Mouse (Mus musculus): ENCODE results near the gene 2210011C24Rik. TPM values are rescaled to one million over a fixed set of nuclear protein-coding genes. Genes with fewer than 3 reads are reported as not detected.

The 2210011C24Rik gene
- 4.6 and 7.8 TPM in 2 replicates for polyA plus RNA-seq (2012; rRNA removed)

DNA sequence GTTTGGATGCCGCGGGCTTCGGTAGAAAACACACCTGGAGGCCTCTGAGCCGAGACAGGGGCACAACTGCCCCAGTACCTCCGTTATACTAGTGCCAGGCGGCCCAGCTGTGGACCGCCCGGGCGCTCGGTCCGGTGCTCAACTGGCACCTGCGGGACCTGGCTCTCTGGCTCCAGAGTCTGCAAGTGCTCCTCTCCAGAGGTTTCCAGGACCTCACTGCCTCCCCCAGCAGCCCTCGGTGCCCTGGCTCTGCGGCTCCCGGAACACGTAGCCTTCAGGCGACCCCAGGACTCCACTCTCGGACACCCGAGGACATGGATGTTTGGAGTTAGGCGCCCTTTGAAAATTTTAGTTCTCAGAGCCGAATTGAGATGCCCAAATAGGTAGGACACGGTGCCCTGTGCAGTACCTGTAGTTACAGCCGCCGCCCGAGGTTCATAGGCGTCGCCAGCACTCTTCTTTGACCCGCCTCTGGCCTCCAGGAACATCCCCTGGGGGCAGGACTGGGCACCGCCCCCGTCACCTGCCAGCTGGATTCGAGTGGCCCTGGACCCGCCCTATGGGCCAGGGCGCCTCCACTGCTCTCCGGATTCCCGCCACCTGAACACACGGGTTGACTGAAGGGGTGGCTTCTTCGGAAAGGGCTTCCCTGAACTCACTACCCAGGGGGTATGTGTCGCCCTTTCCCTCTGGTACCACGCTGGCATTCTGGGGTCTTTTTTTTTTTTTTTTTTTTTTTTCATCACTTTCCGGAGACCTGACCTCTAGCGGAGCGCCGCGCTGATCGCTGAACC is at the start of gene 2210011C24Rik:
Gene 2210011C24Rik, minus strand, starts transcription at position 467 of the 794 bp plus-strand sequence.
- peak within 1 kb of the TSS; percentile 23 for H3K4me3 ChIP-seq (replicated peaks; ENCODE audit: insufficient read depth, low read depth, low read length)

DNA sequence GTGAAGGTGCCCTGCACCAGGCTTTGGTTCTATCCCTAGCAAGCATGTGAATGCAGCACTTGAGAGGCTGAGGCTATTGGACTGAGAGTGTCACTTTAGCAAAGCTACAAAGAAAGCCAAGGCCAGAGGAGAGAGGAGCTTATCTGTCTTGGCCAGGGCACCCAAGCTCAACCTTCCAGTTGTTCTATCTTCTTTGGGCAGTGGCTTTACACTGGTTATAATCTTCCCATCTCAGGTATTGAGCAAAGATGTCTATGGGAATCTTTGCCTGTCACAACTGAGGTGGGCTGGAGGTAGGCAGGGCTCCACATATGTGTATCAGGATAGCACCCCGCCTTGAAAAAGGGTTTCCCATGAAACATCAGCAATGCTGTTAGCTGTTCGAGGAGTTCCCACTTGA is 48.3 kb upstream of the 2210011C24Rik start:
- Histone ChIP-seq H3K4me3 (replicated peaks; ENCODE audit: insufficient read depth, low read depth, low read length) (no peak overlapping the region), H3K4me1 (ENCODE audit: control insufficient read depth, insufficient read depth, low read length) (no peaks in the 10 kb centered on the region), H3K27ac (ENCODE audit: insufficient read depth, low read length) (no peak overlapping the region), H3K27me3 (ENCODE audit: control insufficient read depth, insufficient read depth, low read length) (no peaks in the 10 kb centered on the region)
- TF ChIP-seq CTCF (IDR thresholded peaks at IDR 0.05; ENCODE audit: borderline replicate concordance, insufficient read depth, low read depth, low read length) = no peak
- TF ChIP-seq POLR2A (IDR thresholded peaks at IDR 0.05; ENCODE audit: borderline replicate concordance, insufficient read depth, low read length) = no peak
- no peak for DNase-seq
- WGBS = 85% methylated on average over 2 of the region's 2 CpGs

More for the DNA sequence above, at the start of gene 2210011C24Rik:
- no peak within 1 kb of the TSS for H3K27ac ChIP-seq (ENCODE audit: insufficient read depth, low read length)
- 2% methylated on average over 45 of the region's 45 CpGs for WGBS
- TF ChIP-seq CTCF (IDR thresholded peaks at IDR 0.05; ENCODE audit: borderline replicate concordance, insufficient read depth, low read depth, low read length) = no peak
- no peak for TF ChIP-seq POLR2A (IDR thresholded peaks at IDR 0.05; ENCODE audit: borderline replicate concordance, insufficient read depth, low read length)
- H3K4me1 ChIP-seq (ENCODE audit: control insufficient read depth, insufficient read depth, low read length) = peaks cover 8% of the 10 kb centered on the region; the same call in 1 of the 2 replicates
- no peak for DNase-seq
- peaks cover 3% of the 10 kb centered on the region; the same call in 1 of the 2 replicates for H3K27me3 ChIP-seq (ENCODE audit: control insufficient read depth, insufficient read depth, low read length)

DNA sequence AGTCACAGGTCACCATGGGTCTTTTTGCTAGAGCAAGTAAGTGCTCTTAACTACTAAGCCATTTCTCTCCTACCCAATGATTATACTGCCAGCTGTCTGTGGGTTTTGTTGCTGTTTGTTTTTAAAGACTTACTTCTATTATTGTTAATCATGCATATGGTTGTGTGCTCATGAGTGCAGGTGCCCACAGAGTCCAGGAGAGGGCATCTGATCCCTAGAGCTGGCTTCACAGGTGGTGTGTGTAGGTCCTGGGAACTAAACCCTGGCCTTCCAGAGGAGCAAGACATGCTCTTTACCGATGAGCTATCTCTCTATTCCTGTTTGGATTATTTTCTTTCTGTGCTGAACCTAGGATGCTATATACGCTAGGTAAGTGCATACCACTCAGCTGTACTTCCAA is 47.3 kb upstream of the 2210011C24Rik start:
- Histone ChIP-seq H3K4me3 (replicated peaks; ENCODE audit: insufficient read depth, low read depth, low read length) (no peak overlapping the region), H3K27ac (ENCODE audit: insufficient read depth, low read length) (no peak overlapping the region), H3K27me3 (ENCODE audit: control insufficient read depth, insufficient read depth, low read length) (no peaks in the 10 kb centered on the region), H3K4me1 (ENCODE audit: control insufficient read depth, insufficient read depth, low read length) (no peaks in the 10 kb centered on the region)
- 95% methylated on average over 2 of the region's 2 CpGs for WGBS
- TF ChIP-seq POLR2A (IDR thresholded peaks at IDR 0.05; ENCODE audit: borderline replicate concordance, insufficient read depth, low read length) = no peak
- no peak for TF ChIP-seq CTCF (IDR thresholded peaks at IDR 0.05; ENCODE audit: borderline replicate concordance, insufficient read depth, low read depth, low read length)
- DNase-seq = no peak

DNA sequence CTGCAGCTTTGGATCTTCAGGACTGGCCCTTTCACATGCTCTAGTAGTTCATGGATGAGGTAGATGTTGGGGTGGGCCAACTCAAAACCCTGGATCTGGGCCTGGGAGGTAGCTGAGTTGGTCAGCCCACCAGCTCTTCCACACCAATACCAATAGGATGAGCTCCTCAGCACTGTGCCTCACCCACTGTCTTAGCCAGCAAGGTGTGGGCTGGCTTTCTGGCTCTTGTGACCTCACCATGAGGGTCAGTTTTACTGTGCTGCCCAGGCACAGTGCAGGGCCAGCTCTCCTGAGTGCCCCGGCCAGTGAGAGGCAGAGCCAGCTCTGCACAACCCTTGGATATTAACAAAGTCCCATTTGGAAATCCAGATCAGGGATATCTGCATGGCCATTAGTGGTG is 45.9 kb upstream of the 2210011C24Rik start:
- no peak overlapping the region for H3K4me3 ChIP-seq (replicated peaks; ENCODE audit: insufficient read depth, low read depth, low read length)
- H3K4me1 ChIP-seq (ENCODE audit: control insufficient read depth, insufficient read depth, low read length) = no peaks in the 10 kb centered on the region
- 86% methylated on average over 1 of the region's 1 CpGs for WGBS
- H3K27me3 ChIP-seq (ENCODE audit: control insufficient read depth, insufficient read depth, low read length) = no peaks in the 10 kb centered on the region
- no peak for TF ChIP-seq POLR2A (IDR thresholded peaks at IDR 0.05; ENCODE audit: borderline replicate concordance, insufficient read depth, low read length)
- TF ChIP-seq CTCF (IDR thresholded peaks at IDR 0.05; ENCODE audit: borderline replicate concordance, insufficient read depth, low read depth, low read length) = no peak
- DNase-seq = no peak
- no peak overlapping the region for H3K27ac ChIP-seq (ENCODE audit: insufficient read depth, low read length)

DNA sequence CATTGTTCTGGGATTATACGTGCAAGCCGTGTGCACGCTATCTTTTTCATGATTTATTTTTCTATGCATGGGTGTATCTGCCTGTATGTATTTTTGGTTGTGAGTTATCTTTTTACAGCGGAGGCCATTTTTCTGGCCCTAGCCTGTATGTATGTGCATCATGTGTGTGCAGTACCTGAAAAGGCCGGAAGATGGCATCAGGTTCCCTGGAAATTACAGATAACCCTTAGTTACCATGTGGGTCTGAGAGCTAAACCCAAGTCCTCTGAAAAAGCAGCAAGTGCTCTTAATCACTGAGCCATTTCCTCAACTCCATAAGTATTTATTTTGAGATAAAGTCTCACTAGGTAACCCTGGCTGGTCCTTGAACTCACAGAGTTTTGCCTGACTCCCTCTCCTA is 41.3 kb upstream of the 2210011C24Rik start:
- TF ChIP-seq POLR2A (IDR thresholded peaks at IDR 0.05; ENCODE audit: borderline replicate concordance, insufficient read depth, low read length) (no peak), CTCF (IDR thresholded peaks at IDR 0.05; ENCODE audit: borderline replicate concordance, insufficient read depth, low read depth, low read length) (no peak)
- 95% methylated on average over 5 of the region's 5 CpGs for WGBS

DNA sequence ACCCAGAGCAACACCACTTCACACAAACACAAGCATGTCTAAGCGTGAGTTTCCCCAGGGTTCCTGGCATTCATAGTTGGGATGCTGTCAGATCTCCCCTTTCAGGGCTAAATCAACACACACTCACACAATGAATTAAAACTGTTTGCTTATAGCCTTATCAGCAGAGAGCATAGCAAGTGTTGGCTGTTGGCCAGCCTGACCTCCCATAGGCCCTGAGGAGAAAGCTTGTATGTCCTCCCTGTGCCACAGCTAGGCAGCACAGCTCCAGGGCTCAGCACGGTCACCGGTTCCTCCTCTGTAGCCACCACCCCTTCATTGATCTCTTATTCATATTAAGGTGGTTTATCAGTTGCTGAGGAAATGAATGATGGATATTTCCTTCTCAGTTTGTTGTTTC is 40.8 kb upstream of the 2210011C24Rik start:
- Histone ChIP-seq H3K4me1 (ENCODE audit: control insufficient read depth, insufficient read depth, low read length) (no peaks in the 10 kb centered on the region), H3K4me3 (replicated peaks; ENCODE audit: insufficient read depth, low read depth, low read length) (no peak overlapping the region), H3K27me3 (ENCODE audit: control insufficient read depth, insufficient read depth, low read length) (no peaks in the 10 kb centered on the region), H3K27ac (ENCODE audit: insufficient read depth, low read length) (no peak overlapping the region)
- 64% methylated on average over 3 of the region's 3 CpGs for WGBS
- TF ChIP-seq CTCF (IDR thresholded peaks at IDR 0.05; ENCODE audit: borderline replicate concordance, insufficient read depth, low read depth, low read length) = no peak
- TF ChIP-seq POLR2A (IDR thresholded peaks at IDR 0.05; ENCODE audit: borderline replicate concordance, insufficient read depth, low read length) = no peak
- DNase-seq = no peak

More for the DNA sequence above, 41.3 kb upstream of the 2210011C24Rik start:
- Histone ChIP-seq H3K4me3 (replicated peaks; ENCODE audit: insufficient read depth, low read depth, low read length) (no peak overlapping the region), H3K27ac (ENCODE audit: insufficient read depth, low read length) (no peak overlapping the region), H3K27me3 (ENCODE audit: control insufficient read depth, insufficient read depth, low read length) (no peaks in the 10 kb centered on the region), H3K4me1 (ENCODE audit: control insufficient read depth, insufficient read depth, low read length) (no peaks in the 10 kb centered on the region)
- no peak for DNase-seq

DNA sequence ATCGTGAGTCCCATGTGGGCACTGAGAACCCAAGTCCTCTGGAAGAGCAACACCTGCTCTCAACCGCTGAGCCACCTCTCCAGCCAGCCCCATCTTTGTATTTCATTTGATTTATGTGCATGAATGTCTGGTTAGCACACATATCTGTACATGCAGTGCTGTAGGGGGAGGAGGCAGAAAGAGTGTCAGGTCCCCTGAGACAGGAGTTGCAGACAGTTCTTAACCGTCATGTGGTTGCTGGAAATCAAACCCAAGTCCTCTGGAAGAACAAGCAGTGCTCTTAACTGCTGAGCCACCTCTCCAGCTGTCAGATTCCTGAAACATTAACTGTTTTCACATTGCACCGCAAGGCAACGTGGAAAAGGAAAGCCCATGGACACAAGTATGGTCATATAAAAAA is 36.2 kb upstream of the 2210011C24Rik start:
- 78% methylated on average over 5 of the region's 5 CpGs for WGBS

DNA sequence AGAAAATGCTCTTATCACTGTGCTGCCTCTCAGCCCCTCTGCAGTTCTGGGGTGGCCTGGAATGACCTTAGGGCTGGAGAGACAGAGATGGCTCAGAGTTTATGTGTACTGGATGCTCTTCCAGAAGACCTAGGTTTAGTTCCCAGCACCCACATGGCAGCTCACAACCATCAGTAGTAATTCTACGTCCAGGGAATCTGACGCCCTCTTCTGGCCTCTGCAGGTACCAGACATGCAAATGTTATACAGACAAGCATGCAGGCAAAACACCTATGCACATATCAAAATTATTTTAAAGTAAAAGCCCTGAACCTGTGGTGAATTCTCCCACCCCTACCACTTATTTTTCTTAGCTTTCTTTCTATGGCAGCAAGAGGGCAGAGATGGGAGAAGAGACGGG is 34.5 kb upstream of the 2210011C24Rik start:
- no peak overlapping the region for H3K4me3 ChIP-seq (replicated peaks; ENCODE audit: insufficient read depth, low read depth, low read length)
- DNase-seq = no peak
- H3K4me1 ChIP-seq (ENCODE audit: control insufficient read depth, insufficient read depth, low read length) = no peaks in the 10 kb centered on the region
- 78% methylated on average over 3 of the region's 3 CpGs for WGBS
- H3K27ac ChIP-seq (ENCODE audit: insufficient read depth, low read length) = no peak overlapping the region
- TF ChIP-seq CTCF (IDR thresholded peaks at IDR 0.05; ENCODE audit: borderline replicate concordance, insufficient read depth, low read depth, low read length) (no peak), POLR2A (IDR thresholded peaks at IDR 0.05; ENCODE audit: borderline replicate concordance, insufficient read depth, low read length) (no peak)
- no peaks in the 10 kb centered on the region for H3K27me3 ChIP-seq (ENCODE audit: control insufficient read depth, insufficient read depth, low read length)

More for the DNA sequence above, 36.2 kb upstream of the 2210011C24Rik start:
- DNase-seq = no peak
- H3K27ac ChIP-seq (ENCODE audit: insufficient read depth, low read length) = no peak overlapping the region
- no peak for TF ChIP-seq POLR2A (IDR thresholded peaks at IDR 0.05; ENCODE audit: borderline replicate concordance, insufficient read depth, low read length)
- no peak for TF ChIP-seq CTCF (IDR thresholded peaks at IDR 0.05; ENCODE audit: borderline replicate concordance, insufficient read depth, low read depth, low read length)
- no peaks in the 10 kb centered on the region for H3K27me3 ChIP-seq (ENCODE audit: control insufficient read depth, insufficient read depth, low read length)
- no peaks in the 10 kb centered on the region for H3K4me1 ChIP-seq (ENCODE audit: control insufficient read depth, insufficient read depth, low read length)
- H3K4me3 ChIP-seq (replicated peaks; ENCODE audit: insufficient read depth, low read depth, low read length) = no peak overlapping the region
